Mouse (Mus musculus): ENCODE data around the gene Cmip.
A peak's percentile ranks its signal among the peaks of the same experiment; 100 is the strongest.

Gene Cmip

DNA sequence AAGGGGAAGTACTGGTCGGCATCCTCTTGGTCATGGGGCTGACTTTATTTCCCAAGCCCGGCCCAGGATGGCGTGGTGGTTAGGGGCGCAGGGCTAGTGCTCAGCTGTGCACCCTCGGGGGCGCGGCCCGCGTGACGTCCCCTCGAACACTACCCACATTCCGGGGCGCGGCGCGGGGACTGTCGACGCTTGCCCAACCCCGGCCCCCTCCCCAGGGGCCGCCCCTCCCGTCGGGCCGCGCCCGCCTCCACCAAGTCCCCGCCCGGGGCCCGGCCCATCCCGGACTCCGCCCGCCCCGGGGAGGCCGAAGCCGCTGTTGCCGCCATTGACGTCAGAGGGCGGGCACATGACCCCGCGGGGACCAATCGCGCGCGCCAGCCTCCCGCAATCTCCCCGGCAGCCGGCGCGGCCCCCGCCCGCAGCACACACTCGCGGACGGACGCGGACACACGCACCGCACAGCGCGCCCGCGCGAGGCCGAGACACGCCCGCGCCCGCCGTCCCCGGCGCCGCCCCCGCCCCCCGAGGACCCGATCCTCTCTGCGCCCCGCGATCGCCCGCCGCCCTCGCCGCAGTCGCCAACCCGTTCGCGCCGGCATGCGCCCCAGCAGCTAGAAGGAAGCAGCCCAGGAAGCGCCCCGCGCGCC is 449 bp upstream of the Cmip start:
- DNase-seq (ENCODE audit: extremely low read depth, insufficient read length, low spot score), result peak; percentile 83

DNA sequence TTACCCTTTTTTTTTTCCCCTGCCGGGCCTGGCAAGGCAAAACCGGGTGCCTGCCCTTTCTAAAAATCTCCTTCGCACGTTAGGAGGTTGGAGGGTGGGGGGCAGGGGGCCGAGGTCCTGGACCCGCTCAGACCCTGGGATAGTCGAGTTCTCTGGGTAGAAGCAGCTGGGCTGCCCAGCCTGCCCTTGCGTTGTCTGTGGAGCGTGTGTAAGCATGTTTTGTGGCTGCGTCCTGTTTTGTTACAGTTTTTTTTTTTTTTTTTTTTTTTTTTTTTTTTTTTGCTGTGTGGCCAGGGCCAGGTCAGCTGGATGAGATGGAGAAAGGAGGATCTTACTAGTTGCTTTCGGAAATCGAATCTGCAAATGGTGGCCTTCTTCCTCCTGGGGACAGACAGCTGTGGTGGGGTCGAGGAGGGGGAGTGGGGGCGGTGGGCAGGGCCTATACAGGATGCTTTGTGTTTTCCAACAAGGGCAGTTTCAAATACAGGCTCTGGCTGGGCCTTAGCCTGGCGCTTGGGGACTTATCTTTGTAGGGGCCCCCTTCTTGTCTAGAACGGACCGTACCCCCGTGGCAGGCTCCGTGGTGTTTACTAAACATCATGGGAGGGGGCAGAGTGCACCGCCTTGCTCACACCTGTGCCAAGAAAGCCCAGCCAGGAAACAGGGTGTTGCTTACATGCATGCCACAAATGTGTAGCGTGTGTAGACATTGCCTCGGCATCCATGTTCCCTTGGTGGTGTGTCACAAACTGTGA is 1.1 kb downstream of the Cmip start:
- DNase-seq (ENCODE audit: extremely low read depth, insufficient read length, low spot score), result peak; percentile 63

DNA sequence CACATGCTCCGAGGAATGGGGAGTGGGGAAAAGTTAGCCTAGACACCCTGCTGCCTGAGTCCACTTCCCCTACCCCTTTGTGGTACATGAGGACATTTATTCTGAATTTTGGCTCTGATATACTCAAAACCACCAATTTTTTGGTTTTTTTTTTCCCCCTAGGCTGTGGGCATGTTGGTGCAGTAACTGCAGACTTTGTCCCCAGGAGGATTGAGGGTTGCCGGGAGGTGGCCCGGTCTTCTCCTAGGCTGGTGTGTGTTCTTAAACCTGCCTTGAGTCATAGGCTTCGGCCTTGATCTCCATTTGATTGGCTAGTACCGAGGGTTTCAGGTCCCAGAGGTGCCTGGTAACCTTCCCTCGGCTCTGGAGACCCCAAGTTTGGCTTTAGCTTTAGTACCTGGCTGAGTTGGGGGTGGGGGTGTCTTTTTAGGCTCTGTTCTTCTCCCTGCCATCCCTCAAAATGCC is 1.7 kb downstream of the Cmip start:
- peak; percentile 42 for DNase-seq (ENCODE audit: extremely low read depth, insufficient read length, low spot score)

DNA sequence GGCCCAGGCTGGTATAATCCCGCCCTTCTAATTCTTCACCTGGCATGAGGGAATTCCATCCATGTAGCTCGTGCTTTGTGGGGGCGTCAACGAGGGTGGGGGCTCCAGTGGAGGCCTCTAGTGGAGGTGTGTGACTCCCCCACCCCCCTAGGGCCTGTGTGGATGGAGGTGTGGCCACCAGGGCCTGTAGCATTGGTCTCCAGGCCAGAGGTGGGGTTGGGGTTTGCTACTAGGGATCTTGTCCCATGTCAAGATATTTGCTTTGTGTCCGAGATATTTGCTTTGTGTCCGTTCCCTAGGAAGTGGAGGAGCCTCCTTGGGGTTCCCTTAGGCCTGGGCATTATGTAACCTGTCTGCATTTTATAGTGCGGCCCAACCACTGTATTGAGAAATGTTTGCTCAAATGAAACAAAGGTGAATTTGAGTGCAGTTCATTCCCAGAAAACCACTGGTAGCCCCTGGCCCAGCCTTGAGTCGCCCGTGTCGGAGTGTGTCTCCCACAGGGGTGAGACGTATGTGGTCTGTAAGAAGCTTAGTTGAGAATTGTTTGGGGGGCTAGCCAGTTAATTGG is 2.7 kb downstream of the Cmip start:
- DNase-seq (ENCODE audit: extremely low read depth, insufficient read length, low spot score), result no peak

DNA sequence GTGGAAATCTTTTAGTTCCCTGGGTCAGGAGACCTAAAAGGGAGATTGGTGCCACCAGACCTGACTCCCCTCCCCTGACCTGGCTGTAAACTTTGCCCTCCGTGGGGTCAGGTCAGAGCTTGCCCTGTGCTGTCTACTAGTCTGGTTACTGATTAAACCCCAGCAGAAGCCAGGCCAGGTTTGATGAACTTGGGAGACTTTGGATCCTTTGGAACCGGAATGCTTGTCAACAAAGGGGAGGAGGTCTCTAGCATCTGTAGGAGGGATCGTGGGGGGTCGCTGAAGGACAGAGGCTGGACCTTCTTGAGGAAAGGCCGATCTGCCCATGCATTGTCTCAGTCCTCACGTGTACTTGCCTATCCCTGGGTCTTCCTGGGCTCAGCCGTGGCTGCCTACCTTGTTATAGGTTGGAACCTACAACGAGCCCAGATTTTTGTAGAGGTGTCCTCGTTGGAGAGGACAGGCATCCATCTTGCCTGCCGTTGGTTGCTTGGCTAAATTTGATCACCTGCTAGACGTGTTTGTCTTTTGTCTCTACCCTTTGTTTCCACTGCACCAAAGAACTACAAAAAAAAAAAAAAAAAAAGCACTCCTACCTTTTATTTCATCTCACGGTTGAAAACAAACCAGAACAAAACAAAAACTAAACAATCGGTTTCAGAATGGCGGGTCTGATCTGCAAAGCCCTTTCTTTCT is 3.5 kb downstream of the Cmip start:
- DNase-seq (ENCODE audit: extremely low read depth, insufficient read length, low spot score), result no peak

DNA sequence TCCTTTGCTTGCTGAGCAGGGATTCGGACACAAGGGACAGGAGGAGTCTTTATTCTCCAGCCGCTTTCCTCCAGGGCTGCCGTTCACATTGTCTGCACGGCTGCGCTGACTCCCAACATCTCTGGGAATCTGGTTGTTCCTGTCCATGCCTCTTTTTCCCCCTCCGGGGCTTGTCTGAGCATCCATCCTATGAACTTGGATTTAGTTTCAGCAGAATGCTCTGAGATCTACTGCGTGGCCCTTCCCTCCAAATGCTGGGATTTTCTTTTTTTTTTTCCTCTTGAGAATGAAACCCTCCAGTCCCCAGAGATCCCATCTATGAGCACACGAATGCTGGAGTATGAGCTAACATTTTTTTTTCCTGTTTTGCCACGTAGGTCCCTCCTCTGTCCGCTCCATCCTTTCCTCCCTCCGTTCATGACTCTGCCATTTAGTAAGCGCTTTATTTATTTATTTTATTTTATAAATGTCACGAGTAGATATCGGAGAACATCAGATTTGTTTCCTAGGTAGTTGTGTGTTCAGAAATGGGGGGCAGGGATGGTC is 4.1 kb downstream of the Cmip start:
- no peak for DNase-seq (ENCODE audit: extremely low read depth, insufficient read length, low spot score)

DNA sequence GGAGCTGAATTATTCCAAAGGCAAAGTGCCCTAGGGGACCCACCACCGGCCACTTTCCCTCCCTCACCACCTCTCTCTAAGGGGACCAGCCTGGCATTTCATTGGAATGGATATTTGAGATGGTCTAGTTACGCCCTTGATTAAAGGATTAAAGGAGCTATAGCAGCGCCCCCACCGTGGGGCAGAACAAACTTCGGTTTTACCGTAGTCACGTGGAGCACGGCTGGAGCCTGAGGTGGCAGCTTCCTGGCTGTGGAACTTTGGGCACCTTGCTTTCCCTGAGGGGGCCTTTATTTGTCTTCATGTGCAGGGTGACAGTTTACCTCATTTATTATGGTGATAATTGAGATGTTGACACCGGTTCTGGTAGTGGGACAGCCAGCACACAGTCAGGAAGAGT is 4.8 kb downstream of the Cmip start:
- no peak for DNase-seq (ENCODE audit: extremely low read depth, insufficient read length, low spot score)

DNA sequence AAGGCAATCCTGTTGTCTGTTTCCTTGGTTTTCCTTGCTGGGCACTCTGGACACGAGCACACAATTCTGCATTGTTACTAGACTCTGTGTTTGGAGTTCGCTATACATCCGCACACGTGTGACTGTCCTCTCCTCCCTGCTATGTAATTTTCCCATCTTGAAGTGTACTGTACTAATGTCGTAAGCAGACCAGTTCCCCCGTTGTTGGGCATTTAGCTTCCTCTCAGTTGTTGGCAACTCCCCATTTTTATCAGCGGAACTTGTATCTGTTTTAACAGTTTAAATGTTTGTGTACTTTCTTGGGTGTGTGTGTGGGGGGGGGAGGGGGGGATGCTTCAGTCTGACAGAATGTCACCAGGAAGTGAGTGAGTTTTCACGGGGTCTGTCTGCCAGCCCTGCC is 5.8 kb downstream of the Cmip start:
- no peak for DNase-seq (ENCODE audit: extremely low read depth, insufficient read length, low spot score)

DNA sequence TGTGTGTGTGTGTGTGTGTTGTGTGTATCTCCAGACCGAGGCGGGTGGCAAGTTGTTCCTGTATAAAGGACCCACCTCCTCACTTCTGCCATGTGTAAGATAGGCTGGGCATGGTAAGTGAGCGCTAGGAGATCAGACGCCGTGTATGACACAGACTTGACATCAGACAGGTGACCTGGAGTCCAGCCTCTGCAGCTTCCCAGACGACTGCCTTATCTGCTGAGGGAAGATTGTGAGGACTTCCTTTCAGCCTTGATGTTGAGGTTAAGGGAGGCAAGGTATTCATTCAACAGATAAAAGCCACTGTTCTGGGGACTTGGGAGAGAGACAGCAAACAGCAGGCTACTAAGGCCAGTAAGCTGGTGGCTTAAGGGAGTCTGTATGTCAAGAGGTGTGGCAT is 6.6 kb downstream of the Cmip start:
- no peak for DNase-seq (ENCODE audit: extremely low read depth, insufficient read length, low spot score)

DNA sequence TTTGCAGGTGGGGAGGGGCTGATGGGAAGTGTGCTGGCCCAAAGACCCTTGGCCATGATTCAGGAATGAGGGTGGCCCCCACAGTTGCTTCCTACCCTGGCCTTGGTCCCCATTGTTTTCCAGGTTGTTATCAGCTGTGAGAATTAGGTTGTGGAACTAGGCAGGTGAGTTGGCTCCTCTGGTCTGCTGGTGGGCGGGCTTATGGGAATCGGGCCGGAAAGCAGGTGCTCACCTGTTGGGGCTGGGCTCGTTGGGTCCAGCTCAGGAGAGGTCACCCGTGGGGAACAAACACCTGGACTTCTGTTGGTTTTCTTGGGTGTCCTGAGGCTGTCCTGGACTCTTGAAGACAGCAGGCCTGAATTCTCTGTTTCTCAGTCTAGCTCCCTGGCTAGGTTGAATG is 8.2 kb downstream of the Cmip start:
- DNase-seq (ENCODE audit: extremely low read depth, insufficient read length, low spot score), result no peak

DNA sequence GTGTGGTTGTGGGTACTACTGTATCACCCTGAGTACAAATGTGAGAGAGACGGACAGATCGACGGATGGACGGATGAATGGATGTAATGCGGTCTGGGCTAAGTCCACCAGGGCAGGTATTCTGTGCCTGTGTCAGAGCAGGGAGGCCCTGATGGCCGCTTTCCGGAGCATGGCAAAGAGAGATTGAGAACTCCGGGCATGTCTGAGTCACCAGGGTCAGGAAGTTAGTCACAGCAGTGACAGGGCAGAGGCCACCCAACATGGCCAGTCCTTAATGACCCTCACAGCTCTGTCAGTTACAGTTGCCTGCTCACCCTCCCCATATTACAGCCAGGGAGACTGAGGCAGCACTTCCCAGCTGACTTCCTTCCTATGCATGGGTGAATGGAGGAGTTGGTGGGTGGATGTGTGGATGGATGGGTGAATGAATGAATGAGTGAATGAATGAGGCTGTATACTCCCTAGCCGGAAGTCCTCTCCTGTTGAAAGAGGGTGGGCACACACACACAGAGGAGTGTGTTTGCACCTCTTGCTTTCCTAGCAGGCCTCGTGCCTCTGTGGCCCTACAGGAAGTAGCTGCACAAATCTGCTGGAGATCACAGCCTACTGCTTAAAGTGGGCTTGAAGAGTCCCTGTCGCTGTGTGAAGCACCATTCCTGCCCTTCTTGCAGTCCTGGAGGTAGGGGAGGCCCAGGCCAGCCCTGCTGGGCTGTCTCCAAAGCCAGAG is 10.7 kb downstream of the Cmip start:
- DNase-seq (ENCODE audit: extremely low read depth, insufficient read length, low spot score), result peak; percentile 32

DNA sequence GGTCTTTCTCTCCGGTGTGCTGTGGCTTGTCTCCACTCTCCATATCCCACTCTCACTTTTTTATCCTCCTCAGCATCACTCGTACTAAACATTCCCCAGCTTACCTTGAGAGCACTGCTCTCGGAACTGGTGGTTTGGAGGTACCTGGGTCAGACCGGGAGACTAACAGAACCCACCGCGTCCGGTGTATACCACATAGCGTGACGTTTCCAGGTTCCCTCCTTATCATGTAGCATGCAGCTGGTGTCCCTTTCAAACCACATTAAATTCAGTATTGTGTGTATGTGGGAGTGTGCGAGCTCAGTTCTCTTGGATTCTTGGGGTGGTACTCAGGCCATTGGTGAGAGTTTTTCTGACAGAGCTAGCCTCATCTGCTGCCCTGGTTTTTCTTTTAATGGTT is 21.4 kb downstream of the Cmip start:
- DNase-seq (ENCODE audit: extremely low read depth, insufficient read length, low spot score), result no peak

DNA sequence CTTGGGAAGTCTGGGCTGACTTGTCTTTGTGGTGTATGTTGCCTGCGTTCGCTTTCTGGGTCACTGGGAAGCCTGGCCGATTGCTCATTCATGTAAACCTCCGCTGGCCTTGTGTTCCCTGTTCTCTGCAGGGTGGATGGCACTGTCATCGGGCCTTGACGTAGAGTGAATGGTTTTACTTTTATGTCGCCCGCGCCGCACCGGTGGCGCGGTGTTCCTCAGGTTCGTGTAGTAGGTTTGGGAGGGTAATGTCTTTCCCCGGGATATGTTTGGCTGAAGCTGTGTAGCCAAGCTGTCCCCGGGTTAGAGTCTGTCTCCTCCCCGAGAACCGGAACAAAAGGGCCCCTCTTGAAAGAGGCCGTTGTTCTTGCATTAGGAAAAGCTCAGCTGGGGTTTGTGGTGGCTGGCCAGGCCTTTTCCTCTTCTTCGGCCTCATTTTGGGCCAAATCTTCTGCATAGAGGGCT is 21.8 kb downstream of the Cmip start:
- no peak for DNase-seq (ENCODE audit: extremely low read depth, insufficient read length, low spot score)

DNA sequence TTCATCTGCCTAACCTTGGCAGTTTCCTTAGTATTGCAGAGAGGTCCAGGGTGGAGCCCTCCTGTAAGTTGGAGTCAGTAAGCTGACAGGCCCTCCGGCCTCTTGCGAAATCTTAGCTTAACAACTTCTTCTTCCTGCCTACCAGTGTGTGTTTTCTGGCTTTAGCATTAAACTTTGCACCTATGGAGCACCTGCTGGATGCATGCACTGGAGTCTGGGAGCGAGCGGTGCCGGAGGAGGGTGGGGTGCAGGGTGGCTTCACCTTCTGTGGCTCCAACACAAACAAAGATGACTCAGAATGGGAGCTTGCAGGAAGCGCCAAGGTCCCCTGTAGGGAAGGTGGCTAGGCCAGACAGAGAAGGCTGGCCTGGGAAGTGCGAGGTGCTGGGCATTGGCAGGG is 23.6 kb downstream of the Cmip start:
- peak; percentile 82 for DNase-seq (ENCODE audit: extremely low read depth, insufficient read length, low spot score)

DNA sequence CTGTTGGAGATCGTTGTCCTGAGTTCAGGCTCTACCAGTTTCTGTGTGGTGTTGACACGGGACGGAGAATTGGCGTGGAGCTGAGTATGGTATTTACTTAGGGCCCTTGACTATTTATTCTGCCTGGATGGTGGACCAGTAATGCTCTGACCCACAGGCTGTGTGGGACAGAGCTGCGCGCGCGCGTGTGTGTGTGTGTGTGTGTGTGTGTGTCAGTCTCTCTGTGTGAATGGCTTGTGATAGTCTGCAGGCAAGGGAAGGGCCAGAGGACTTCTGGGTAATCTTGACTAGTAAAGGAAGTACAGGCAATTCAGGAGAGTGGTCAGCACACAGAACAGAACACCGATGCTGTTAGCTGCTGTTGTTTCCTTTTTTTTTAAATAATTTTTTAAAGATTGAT is 24.8 kb downstream of the Cmip start:
- no peak for DNase-seq (ENCODE audit: extremely low read depth, insufficient read length, low spot score)

DNA sequence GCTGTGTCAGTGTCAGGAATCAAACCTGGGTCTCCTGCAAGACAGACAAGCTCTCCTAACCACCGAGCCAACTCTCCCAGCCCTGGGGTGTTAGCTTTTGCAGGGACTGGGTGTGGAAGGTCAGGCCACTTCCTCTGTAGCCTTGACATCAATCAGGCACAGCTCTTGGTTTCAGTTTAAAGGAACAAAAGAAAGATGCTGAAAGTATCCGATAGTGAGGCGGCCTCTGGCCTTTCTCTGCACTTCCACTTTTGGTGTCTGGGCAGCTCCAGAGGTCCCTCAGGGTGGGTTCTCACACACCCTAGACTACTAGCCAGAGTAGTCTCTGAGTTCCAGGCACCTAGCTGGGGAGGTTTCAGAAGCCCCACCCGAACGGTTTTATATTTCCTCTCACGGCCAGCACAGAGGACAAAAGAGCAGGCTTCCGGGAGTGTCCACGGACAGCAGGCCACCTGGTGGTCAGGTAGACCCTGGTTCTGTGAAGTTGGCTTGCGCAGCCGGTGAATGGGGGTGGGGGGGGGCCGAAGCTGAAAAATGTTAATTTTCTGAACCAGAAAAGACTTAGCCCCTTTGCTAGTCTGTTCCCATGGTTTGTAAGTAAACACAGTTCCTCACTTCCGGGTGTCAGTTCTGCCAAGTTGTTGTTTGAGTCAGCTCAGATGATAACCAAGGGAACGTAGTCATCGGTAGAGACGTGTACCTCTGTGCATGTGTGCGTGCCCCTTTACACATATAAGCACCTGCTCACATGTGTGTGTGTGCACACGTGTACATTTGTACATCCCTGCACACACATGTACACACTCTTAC is 25.5 kb downstream of the Cmip start:
- peak; percentile 57 for DNase-seq (ENCODE audit: extremely low read depth, insufficient read length, low spot score)

DNA sequence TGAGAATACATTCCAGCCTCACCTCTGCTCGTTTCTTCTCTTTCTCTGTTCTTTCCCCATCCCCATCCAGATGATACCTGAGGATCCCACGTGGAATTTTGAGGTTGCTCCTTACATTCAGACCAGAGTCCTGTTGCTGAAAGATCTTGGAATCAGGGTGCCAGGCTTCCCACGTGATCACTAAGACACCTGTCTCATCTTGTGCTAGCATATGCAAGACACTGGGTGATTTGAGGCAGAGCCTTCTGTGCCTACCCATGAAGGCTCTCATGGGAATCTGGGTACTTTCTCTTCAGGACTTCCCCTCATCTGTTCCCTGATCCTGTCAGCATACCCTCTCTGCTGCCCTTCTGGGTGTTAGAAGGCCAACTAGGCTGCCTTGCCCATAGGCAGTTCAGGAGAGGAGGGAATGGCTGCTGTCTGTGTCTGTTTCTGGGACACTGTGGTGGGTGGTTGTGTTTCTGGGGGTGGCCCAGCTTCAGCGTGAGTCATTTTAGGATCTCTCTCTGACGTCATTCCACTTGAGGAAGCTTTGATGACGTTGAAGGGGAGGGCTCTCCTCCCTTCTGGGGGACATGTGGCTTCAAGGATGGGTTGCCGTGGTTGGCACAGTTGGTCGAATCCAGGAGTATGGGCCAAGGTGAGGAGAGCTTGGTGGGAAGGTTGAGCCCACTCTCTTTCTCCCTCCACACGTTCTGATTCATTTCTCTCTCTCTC is 28.1 kb downstream of the Cmip start:
- no peak for DNase-seq (ENCODE audit: extremely low read depth, insufficient read length, low spot score)

DNA sequence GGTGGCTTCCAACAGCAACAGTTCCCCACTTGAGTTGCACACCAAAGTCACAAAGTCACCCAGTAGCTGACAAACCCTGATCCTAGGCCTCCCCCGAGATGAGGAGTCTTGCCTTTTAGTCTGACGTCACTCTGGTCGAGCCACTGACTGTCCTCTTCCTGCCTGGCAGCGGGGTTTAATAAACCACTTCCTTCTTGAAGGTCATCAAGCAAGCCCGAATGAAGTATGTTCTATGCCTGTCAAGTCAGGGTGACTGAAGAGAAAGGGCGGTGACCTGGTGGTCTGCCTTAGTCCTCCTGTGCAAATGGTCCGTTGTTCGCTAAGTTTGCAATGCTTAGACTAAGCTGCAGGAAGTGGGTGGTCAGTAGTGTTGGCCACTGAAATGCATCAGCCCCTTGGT is 31.1 kb downstream of the Cmip start:
- DNase-seq (ENCODE audit: extremely low read depth, insufficient read length, low spot score), result no peak

DNA sequence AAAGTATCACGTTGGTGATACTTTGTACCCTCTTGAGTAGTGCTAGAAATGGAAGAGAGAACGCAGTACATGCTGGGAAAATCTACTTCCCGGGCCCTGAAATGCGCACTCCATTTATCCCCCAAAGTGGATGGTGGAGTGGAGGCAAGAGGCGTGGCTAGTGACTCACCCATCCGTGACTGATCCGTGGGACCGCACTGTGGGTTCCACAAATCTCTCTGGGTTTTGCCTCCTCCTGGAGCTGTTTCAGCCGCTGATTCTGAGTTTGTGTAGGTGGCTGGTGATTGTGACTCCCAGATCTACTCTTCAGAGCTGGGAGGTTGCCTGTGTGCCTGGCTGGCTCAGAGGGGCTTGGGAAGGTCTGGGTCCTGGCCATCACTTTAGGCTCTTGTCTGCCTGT is 32.2 kb downstream of the Cmip start:
- DNase-seq (ENCODE audit: extremely low read depth, insufficient read length, low spot score), result peak; percentile 68
